In genomic region chr5:137649251-137649650, GRCm38 (mm10) we compare ENCODE assay signal across 14 mouse cellular contexts. TPM values are rescaled to one million over a fixed set of nuclear protein-coding genes. Genes with fewer than 3 reads are reported as not detected.
A peak's percentile ranks its signal among the peaks of the same experiment; 100 is the strongest.
DNase-seq lines count a peak whose midpoint lies in the region; ATAC-seq lines count a peak whose summit lies in the region.
"Had no signal": no experiment of that assay in that cellular context is flagged by ENCODE, and none has a peak within 500 bp of the region (broad histone marks: within the 10 kb centered on the region; RNA-seq: fewer than 3 reads in every experiment).

No protein-coding gene starts in this region.

- peaks cover 31% of the 10 kb centered on the region for H3K36me3 ChIP-seq in hindbrain, embryonic 10.5 days
- H3K36me3 ChIP-seq in hindbrain, embryonic 13.5 days, result peaks cover 30% of the 10 kb centered on the region
- peaks cover 24% of the 10 kb centered on the region for H3K36me3 ChIP-seq in midbrain, embryonic 14.5 days (ENCODE audit: control insufficient read depth, insufficient read depth, low read length)
- peaks cover 4% of the 10 kb centered on the region; the same call in 1 of the 2 replicates for H3K36me3 ChIP-seq in midbrain, embryonic 16.5 days (ENCODE audit: control insufficient read depth, insufficient read depth, low read length)
- H3K36me3 ChIP-seq in embryonic facial prominence, embryonic 10.5 days (replicated peaks), result peaks cover 28% of the 10 kb centered on the region
- H3K36me3 ChIP-seq in stomach, embryonic 16.5 days (ENCODE audit: control insufficient read depth, insufficient read depth, low read length), result no peaks in the 10 kb centered on the region

- no peaks in the 10 kb centered on the region for H3K9me3 ChIP-seq in hindbrain, embryonic 10.5 days
- no peaks in the 10 kb centered on the region for H3K9me3 ChIP-seq in hindbrain, embryonic 13.5 days
- no peaks in the 10 kb centered on the region for H3K9me3 ChIP-seq in midbrain, embryonic 14.5 days (ENCODE audit: control insufficient read depth, low read length)
- no peaks in the 10 kb centered on the region for H3K9me3 ChIP-seq in midbrain, embryonic 16.5 days (replicated peaks; ENCODE audit: control insufficient read depth, low read length, poor library complexity, severe bottlenecking)
- H3K9me3 ChIP-seq in embryonic facial prominence, embryonic 10.5 days, result no peaks in the 10 kb centered on the region
- no peaks in the 10 kb centered on the region for H3K9me3 ChIP-seq in stomach, embryonic 16.5 days (replicated peaks; ENCODE audit: control insufficient read depth, low read length)
- H3K9me3 ChIP-seq: embryonic facial prominence, embryonic 12.5 days; forebrain, embryonic 13.5 days had no signal

- DNase-seq in hindbrain, embryonic 10.5 days (ENCODE audit: low spot score), result no peak
- no peak for DNase-seq in midbrain, embryonic 14.5 days
- no peak for DNase-seq in embryonic facial prominence, embryonic 10.5 days (ENCODE audit: low spot score)
- DNase-seq: cerebellum, adult 8-10 months; gastrocnemius, postnatal 10 days; liver, postnatal 0 days; right cerebral cortex, adult 18-20 months had no signal

- H3K27me3 ChIP-seq in hindbrain, embryonic 10.5 days (ENCODE audit: insufficient read depth, poor library complexity, severe bottlenecking), result peaks cover 35% of the 10 kb centered on the region
- H3K27me3 ChIP-seq in hindbrain, embryonic 13.5 days, result peaks cover 29% of the 10 kb centered on the region
- peaks cover 21% of the 10 kb centered on the region for H3K27me3 ChIP-seq in midbrain, embryonic 14.5 days (ENCODE audit: control insufficient read depth, insufficient read depth, low read length)
- H3K27me3 ChIP-seq in midbrain, embryonic 16.5 days (ENCODE audit: control insufficient read depth, insufficient read depth, low read depth, low read length), result peaks cover 22% of the 10 kb centered on the region
- H3K27me3 ChIP-seq in embryonic facial prominence, embryonic 10.5 days (replicated peaks; ENCODE audit: low read depth, poor library complexity, severe bottlenecking), result peaks cover 30% of the 10 kb centered on the region
- H3K27me3 ChIP-seq in stomach, embryonic 16.5 days (ENCODE audit: control insufficient read depth, insufficient read depth, low read length), result peaks cover 20% of the 10 kb centered on the region

- H3K27ac ChIP-seq in hindbrain, embryonic 10.5 days, result peak overlapping the region; percentile 66
- H3K27ac ChIP-seq in hindbrain, embryonic 13.5 days, result no peak overlapping the region
- H3K27ac ChIP-seq in midbrain, embryonic 14.5 days (replicated peaks; ENCODE audit: low read depth, low read length), result 0 out of 2 replicates have a peak overlapping the region, but pooled peaks have one; percentile 32
- no peak overlapping the region for H3K27ac ChIP-seq in midbrain, embryonic 16.5 days (ENCODE audit: low read length)
- peak overlapping the region; percentile 57; the same call in 1 of the 2 replicates for H3K27ac ChIP-seq in embryonic facial prominence, embryonic 10.5 days (replicated peaks)
- no peak overlapping the region for H3K27ac ChIP-seq in stomach, embryonic 16.5 days (ENCODE audit: low read length)
- H3K27ac ChIP-seq: embryonic facial prominence, embryonic 12.5 days; forebrain, embryonic 13.5 days had no signal

- H3K4me2 ChIP-seq in hindbrain, embryonic 13.5 days, result no peak overlapping the region
- no peak overlapping the region for H3K4me2 ChIP-seq in midbrain, embryonic 14.5 days (ENCODE audit: low read length)
- no peak overlapping the region for H3K4me2 ChIP-seq in midbrain, embryonic 16.5 days (ENCODE audit: low read length)
- H3K4me2 ChIP-seq in stomach, embryonic 16.5 days (ENCODE audit: low read depth, low read length), result no peak overlapping the region
- H3K4me2 ChIP-seq: embryonic facial prominence, embryonic 12.5 days had no signal

- 32% methylated on average over 4 of the region's 4 CpGs for WGBS in hindbrain, embryonic 10.5 days
- 32% methylated on average over 4 of the region's 4 CpGs for WGBS in hindbrain, embryonic 13.5 days
- WGBS in midbrain, embryonic 14.5 days, result 14% methylated on average over 4 of the region's 4 CpGs
- 25% methylated on average over 4 of the region's 4 CpGs for WGBS in midbrain, embryonic 16.5 days
- WGBS in embryonic facial prominence, embryonic 10.5 days, result 39% methylated on average over 4 of the region's 4 CpGs
- WGBS in stomach, embryonic 16.5 days, result 32% methylated on average over 4 of the region's 4 CpGs

- ATAC-seq in hindbrain, embryonic 13.5 days (ENCODE audit: low FRiP score), result no peak
- ATAC-seq in midbrain, embryonic 14.5 days (ENCODE audit: low FRiP score, low TSS enrichment), result no peak
- ATAC-seq in midbrain, embryonic 16.5 days, result no peak
- ATAC-seq in stomach, embryonic 16.5 days (ENCODE audit: insufficient read depth, low FRiP score), result no peak
- no peak for ATAC-seq in megakaryocyte, adult 5-6 weeks (ENCODE audit: poor library complexity, severe bottlenecking)
- ATAC-seq: forebrain, embryonic 13.5 days; liver, postnatal 0 days had no signal

- H3K4me1 ChIP-seq in hindbrain, embryonic 10.5 days (replicated peaks), result peaks cover 60% of the 10 kb centered on the region
- peaks cover 30% of the 10 kb centered on the region for H3K4me1 ChIP-seq in hindbrain, embryonic 13.5 days (replicated peaks)
- peaks cover 14% of the 10 kb centered on the region for H3K4me1 ChIP-seq in midbrain, embryonic 14.5 days (ENCODE audit: control insufficient read depth, insufficient read depth, low read length)
- H3K4me1 ChIP-seq in midbrain, embryonic 16.5 days (ENCODE audit: control insufficient read depth, insufficient read depth, low read length), result peaks cover 27% of the 10 kb centered on the region
- peaks cover 62% of the 10 kb centered on the region for H3K4me1 ChIP-seq in embryonic facial prominence, embryonic 10.5 days
- H3K4me1 ChIP-seq in stomach, embryonic 16.5 days (ENCODE audit: control insufficient read depth, insufficient read depth, low read length), result peaks cover 31% of the 10 kb centered on the region

- H3K4me3 ChIP-seq in hindbrain, embryonic 10.5 days, result no peak overlapping the region
- H3K4me3 ChIP-seq in hindbrain, embryonic 13.5 days, result no peak overlapping the region
- H3K4me3 ChIP-seq in midbrain, embryonic 14.5 days (replicated peaks; ENCODE audit: low read depth, low read length), result no peak overlapping the region
- no peak overlapping the region for H3K4me3 ChIP-seq in midbrain, embryonic 16.5 days (ENCODE audit: low read depth, low read length)
- no peak overlapping the region for H3K4me3 ChIP-seq in embryonic facial prominence, embryonic 10.5 days
- H3K4me3 ChIP-seq in stomach, embryonic 16.5 days (replicated peaks; ENCODE audit: low read length), result no peak overlapping the region
- H3K4me3 ChIP-seq: embryonic facial prominence, embryonic 12.5 days; forebrain, embryonic 13.5 days had no signal

- H3K9ac ChIP-seq in hindbrain, embryonic 13.5 days, result no peak overlapping the region
- H3K9ac ChIP-seq in midbrain, embryonic 14.5 days (replicated peaks; ENCODE audit: low read length), result no peak overlapping the region
- H3K9ac ChIP-seq in midbrain, embryonic 16.5 days (ENCODE audit: low read depth, low read length), result no peak overlapping the region
- 0 out of 2 replicates have a peak overlapping the region, but pooled peaks have one; percentile 12 for H3K9ac ChIP-seq in stomach, embryonic 16.5 days (ENCODE audit: low read length)
- H3K9ac ChIP-seq: liver, postnatal 0 days had no signal

RNA-seq across cellular contexts. Expression of gene Irs3, which starts 3.7 kb away (rescaled TPM):
- 0.42 and 0.67 TPM in 2 replicates for polyA plus RNA-seq in hindbrain, embryonic 10.5 days (2016; fragmentation: Nextera tagmentation; extraction: Ambion mirVana)
- 0.09 and 0.16 TPM in 2 replicates for polyA plus RNA-seq in hindbrain, embryonic 13.5 days (2015; fragmentation: Nextera tagmentation; extraction: Ambion mirVana)
- polyA plus RNA-seq in midbrain, embryonic 14.5 days (2014; fragmentation: Nextera tagmentation; extraction: Ambion mirVana), result not detected in 2 replicates
- 0.15 and 0.16 TPM in 2 replicates for polyA plus RNA-seq in midbrain, embryonic 16.5 days (2015; fragmentation: Nextera tagmentation; extraction: Ambion mirVana)
- 0.16 and 0.34 TPM in 2 replicates for polyA plus RNA-seq in embryonic facial prominence, embryonic 10.5 days (2016; fragmentation: Nextera tagmentation; extraction: Ambion mirVana)
- polyA plus RNA-seq in stomach, embryonic 16.5 days (2015; fragmentation: Nextera tagmentation; extraction: Ambion mirVana), result 0.14 and 0.19 TPM in 2 replicates
- total RNA-seq in megakaryocyte, adult 5-6 weeks (2015), result not detected in 2 replicates
- not detected in 2 replicates for total RNA-seq in megakaryocyte, adult 5-6 weeks (2017)
- polyA plus RNA-seq: forebrain, embryonic 13.5 days; liver, postnatal 0 days had no signal

RNA-seq across cellular contexts. Expression of gene Sap25, which starts 8.1 kb away (rescaled TPM):
- polyA plus RNA-seq in hindbrain, embryonic 10.5 days (2016; fragmentation: Nextera tagmentation; extraction: Ambion mirVana), result 7.1 and 7.8 TPM in 2 replicates
- 4.8 and 5.2 TPM in 2 replicates for polyA plus RNA-seq in hindbrain, embryonic 13.5 days (2015; fragmentation: Nextera tagmentation; extraction: Ambion mirVana)
- polyA plus RNA-seq in midbrain, embryonic 14.5 days (2014; fragmentation: Nextera tagmentation; extraction: Ambion mirVana), result 4.1 and 5.6 TPM in 2 replicates
- polyA plus RNA-seq in midbrain, embryonic 16.5 days (2015; fragmentation: Nextera tagmentation; extraction: Ambion mirVana), result 5.9 and 6.7 TPM in 2 replicates
- polyA plus RNA-seq in embryonic facial prominence, embryonic 10.5 days (2016; fragmentation: Nextera tagmentation; extraction: Ambion mirVana), result 9.0 and 9.2 TPM in 2 replicates
- 6.8 and 9.4 TPM in 2 replicates for polyA plus RNA-seq in stomach, embryonic 16.5 days (2015; fragmentation: Nextera tagmentation; extraction: Ambion mirVana)
- total RNA-seq in megakaryocyte, adult 5-6 weeks (2015), result 59.9 and 97.5 TPM in 2 replicates
- 27.8 and 35.6 TPM in 2 replicates for total RNA-seq in megakaryocyte, adult 5-6 weeks (2017)

RNA-seq across cellular contexts. Expression of gene Gm20605, which starts 20.3 kb away (rescaled TPM):
- polyA plus RNA-seq in hindbrain, embryonic 10.5 days (2016; fragmentation: Nextera tagmentation; extraction: Ambion mirVana), result 14.1 and 14.9 TPM in 2 replicates
- 7.9 and 8.9 TPM in 2 replicates for polyA plus RNA-seq in hindbrain, embryonic 13.5 days (2015; fragmentation: Nextera tagmentation; extraction: Ambion mirVana)
- 4.4 and 6.0 TPM in 2 replicates for polyA plus RNA-seq in midbrain, embryonic 14.5 days (2014; fragmentation: Nextera tagmentation; extraction: Ambion mirVana)
- 8.2 and 9.2 TPM in 2 replicates for polyA plus RNA-seq in midbrain, embryonic 16.5 days (2015; fragmentation: Nextera tagmentation; extraction: Ambion mirVana)
- polyA plus RNA-seq in embryonic facial prominence, embryonic 10.5 days (2016; fragmentation: Nextera tagmentation; extraction: Ambion mirVana), result 14.2 and 14.6 TPM in 2 replicates
- polyA plus RNA-seq in stomach, embryonic 16.5 days (2015; fragmentation: Nextera tagmentation; extraction: Ambion mirVana), result 9.4 and 12.2 TPM in 2 replicates
- 8.1 and 10.2 TPM in 2 replicates for total RNA-seq in megakaryocyte, adult 5-6 weeks (2015)
- total RNA-seq in megakaryocyte, adult 5-6 weeks (2017), result 5.7 and 18.8 TPM in 2 replicates

RNA-seq across cellular contexts. Expression of gene Lrch4, which starts 20.3 kb away (rescaled TPM):
- polyA plus RNA-seq in hindbrain, embryonic 10.5 days (2016; fragmentation: Nextera tagmentation; extraction: Ambion mirVana), result 35.3 and 39.7 TPM in 2 replicates
- 19.9 and 23.4 TPM in 2 replicates for polyA plus RNA-seq in hindbrain, embryonic 13.5 days (2015; fragmentation: Nextera tagmentation; extraction: Ambion mirVana)
- polyA plus RNA-seq in midbrain, embryonic 14.5 days (2014; fragmentation: Nextera tagmentation; extraction: Ambion mirVana), result 18.1 and 21.9 TPM in 2 replicates
- 18.8 and 19.2 TPM in 2 replicates for polyA plus RNA-seq in midbrain, embryonic 16.5 days (2015; fragmentation: Nextera tagmentation; extraction: Ambion mirVana)
- polyA plus RNA-seq in embryonic facial prominence, embryonic 10.5 days (2016; fragmentation: Nextera tagmentation; extraction: Ambion mirVana), result 36.7 and 46.5 TPM in 2 replicates
- polyA plus RNA-seq in stomach, embryonic 16.5 days (2015; fragmentation: Nextera tagmentation; extraction: Ambion mirVana), result 36.4 and 39.4 TPM in 2 replicates
- total RNA-seq in megakaryocyte, adult 5-6 weeks (2015), result 76.5 and 93.0 TPM in 2 replicates
- 57.1 and 66.7 TPM in 2 replicates for total RNA-seq in megakaryocyte, adult 5-6 weeks (2017)

RNA-seq across cellular contexts. Expression of gene Fbxo24, which starts 20.4 kb away (rescaled TPM):
- 0.30 TPM in 2 replicates for polyA plus RNA-seq in hindbrain, embryonic 10.5 days (2016; fragmentation: Nextera tagmentation; extraction: Ambion mirVana)
- 0.17 and 0.21 TPM in 2 replicates for polyA plus RNA-seq in hindbrain, embryonic 13.5 days (2015; fragmentation: Nextera tagmentation; extraction: Ambion mirVana)
- polyA plus RNA-seq in midbrain, embryonic 14.5 days (2014; fragmentation: Nextera tagmentation; extraction: Ambion mirVana), result 0.09 and 0.18 TPM in 2 replicates
- polyA plus RNA-seq in midbrain, embryonic 16.5 days (2015; fragmentation: Nextera tagmentation; extraction: Ambion mirVana), result 0.11 and 0.12 TPM in 2 replicates
- 0.17 and 0.36 TPM in 2 replicates for polyA plus RNA-seq in embryonic facial prominence, embryonic 10.5 days (2016; fragmentation: Nextera tagmentation; extraction: Ambion mirVana)
- polyA plus RNA-seq in stomach, embryonic 16.5 days (2015; fragmentation: Nextera tagmentation; extraction: Ambion mirVana), result 0.09 and 0.27 TPM in 2 replicates
- 0.18 TPM in 1 of 2 replicates, not detected in the other for total RNA-seq in megakaryocyte, adult 5-6 weeks (2015)
- total RNA-seq in megakaryocyte, adult 5-6 weeks (2017), result 0.37 TPM in 1 of 2 replicates, not detected in the other
- total RNA-seq: megakaryocyte-erythroid progenitor cell, adult 5-6 weeks had no signal
- polyA plus RNA-seq: liver, postnatal 0 days had no signal

Comparison
In these comparisons a context has a peak if more than half of its experiments do, and no peak if none do; other contexts are left out.
1. H3K27ac ChIP-seq: peak in hindbrain, embryonic 10.5 days (single experiment), midbrain, embryonic 14.5 days (single experiment) and embryonic facial prominence, embryonic 10.5 days (single experiment); none in hindbrain, embryonic 13.5 days (single experiment), midbrain, embryonic 16.5 days (single experiment) and stomach, embryonic 16.5 days (single experiment).